Mouse (Mus musculus): ENCODE data around the gene Spata45.

GRCm38 (mm10) chr1:191053555-191053954 is 17.1 kb downstream of the Spata45 start:
- TF ChIP-seq MAFK (IDR thresholded peaks at IDR 0.05; ENCODE audit: insufficient read depth, low read depth, low read length), result no peak
- no peak for TF ChIP-seq CHD2 (IDR thresholded peaks at IDR 0.05; ENCODE audit: low read depth, low read length)
